Mouse (Mus musculus) macrophage (primary cell): ENCODE measurements around the gene Fam43a. TPM values are rescaled to one million over a fixed set of nuclear protein-coding genes. Genes with fewer than 3 reads are reported as not detected.

Source experiments
- H3K27ac ChIP-seq: fragments of 350-480 bp; formaldehyde crosslinking; 2 replicates; pipeline ENCODE4 v1.9.0; 2021
- H3K36me3 ChIP-seq: fragments of 350-480 bp; formaldehyde crosslinking; 2 replicates; pipeline ENCODE4 v1.9.0; 2021; ENCODE audit errors: inconsistent target
- H3K4me3 ChIP-seq: fragments of 350-480 bp; formaldehyde crosslinking; 2 replicates; pipeline ENCODE4 v1.9.0; 2021; ENCODE audit errors: inconsistent target
- H3K79me2 ChIP-seq: fragments of 350-480 bp; formaldehyde crosslinking; 2 replicates; pipeline ENCODE4 v1.9.0; 2021; ENCODE audit errors: inconsistent target
- WGBS: methylation state at CpG from one replicate; pipeline ENCODE4 v1.1.7; 2026; ENCODE audit warnings: inconsistent platforms; ENCODE audit not compliant: missing documents; 5-methylcytosine and 5-hydroxymethylcytosine counted together
- polyA plus RNA-seq: library from polyadenylated mRNA; stranded (reverse); fragments of 250-400 nt; gene quantifications from 3 replicates; pipeline ENCODE4 v1.2.4, GENCODE M21; 2018; ENCODE audit warnings: inconsistent platforms

Fam43a gene
- polyA plus RNA-seq, 1 experiment from 2014 or later, result 3.3 TPM

DNA sequence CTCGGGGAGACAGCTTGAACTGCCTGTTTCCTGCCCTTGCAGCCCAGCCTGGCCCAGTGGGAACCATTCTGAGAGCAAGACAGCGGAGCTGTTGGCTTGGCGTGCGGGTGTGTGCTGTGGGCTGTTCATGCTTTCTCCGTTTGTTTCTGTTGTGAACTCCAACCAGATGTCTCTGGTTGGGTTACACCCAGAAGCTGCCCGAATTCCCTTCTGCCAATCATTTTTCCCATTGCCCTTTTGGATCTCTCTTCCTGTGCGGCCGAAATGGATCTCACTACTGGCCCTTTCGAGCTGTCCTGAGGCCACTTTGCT, 4.0 kb downstream of the Fam43a start:
- H3K27ac ChIP-seq, result no peak overlapping the region
- 83% methylated on average over 9 of the region's 9 CpGs for WGBS
- no peak overlapping the region for H3K4me3 ChIP-seq
- no peaks in the 10 kb centered on the region for H3K36me3 ChIP-seq
- no peaks in the 10 kb centered on the region for H3K79me2 ChIP-seq

DNA sequence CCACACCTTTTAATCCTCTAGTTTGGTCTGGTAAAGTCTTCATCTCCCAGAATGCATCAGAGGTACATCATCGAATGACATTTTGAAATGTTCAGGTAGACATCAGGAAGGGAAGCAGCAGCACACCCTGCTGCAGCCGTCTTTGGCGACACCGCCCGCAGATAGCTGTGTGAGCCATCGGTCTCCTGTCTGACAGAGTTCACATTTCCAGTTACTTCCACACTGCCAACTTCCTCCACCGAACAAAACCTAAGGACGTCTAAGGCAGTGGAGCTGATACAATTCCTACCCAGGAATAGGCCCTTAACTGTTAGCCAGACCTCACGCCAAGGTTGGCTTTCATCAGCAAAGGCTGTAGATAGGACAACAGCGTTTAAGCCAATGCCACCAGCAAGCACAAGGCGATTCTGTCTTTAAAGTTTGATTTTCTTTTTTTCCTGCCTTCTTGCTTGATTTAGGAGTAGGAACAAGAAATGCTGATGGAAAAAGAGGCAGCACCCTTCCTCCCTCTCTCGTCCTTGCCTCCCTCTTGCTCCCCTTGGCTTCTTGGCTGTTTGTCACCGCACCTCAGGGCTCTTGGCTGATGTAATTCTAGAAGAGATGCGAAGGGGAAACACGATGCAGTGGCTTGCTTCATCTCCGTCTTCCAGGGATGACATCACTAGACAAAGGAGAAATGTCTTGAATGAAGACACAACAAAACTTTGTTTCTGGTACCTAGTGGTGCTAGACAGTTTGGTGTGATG, 4.7 kb downstream of the Fam43a start:
- Histone ChIP-seq H3K36me3 (no peaks in the 10 kb centered on the region), H3K27ac (no peak overlapping the region), H3K4me3 (no peak overlapping the region), H3K79me2 (no peaks in the 10 kb centered on the region)
- 89% methylated on average over 15 of the region's 16 CpGs for WGBS

DNA sequence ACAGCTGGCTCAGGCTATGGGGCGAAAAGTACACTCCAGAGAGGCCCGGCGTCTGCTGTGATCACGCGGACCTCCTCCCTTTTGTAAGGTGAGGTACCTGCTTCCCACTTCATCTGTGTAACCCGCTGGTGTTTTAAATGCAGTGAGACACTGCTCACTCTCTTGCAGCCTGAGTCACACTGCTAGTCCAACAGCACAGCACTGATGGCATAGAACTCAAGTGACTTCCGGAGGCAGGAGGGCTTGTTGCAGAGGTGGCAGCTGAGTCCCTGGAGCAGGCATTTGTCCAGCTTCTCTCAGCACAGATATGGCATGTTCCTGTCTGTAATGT, 5.2 kb downstream of the Fam43a start:
- Histone ChIP-seq H3K79me2 (no peaks in the 10 kb centered on the region), H3K4me3 (no peak overlapping the region), H3K36me3 (no peaks in the 10 kb centered on the region), H3K27ac (no peak overlapping the region)
- WGBS, result 98% methylated on average over 7 of the region's 7 CpGs

DNA sequence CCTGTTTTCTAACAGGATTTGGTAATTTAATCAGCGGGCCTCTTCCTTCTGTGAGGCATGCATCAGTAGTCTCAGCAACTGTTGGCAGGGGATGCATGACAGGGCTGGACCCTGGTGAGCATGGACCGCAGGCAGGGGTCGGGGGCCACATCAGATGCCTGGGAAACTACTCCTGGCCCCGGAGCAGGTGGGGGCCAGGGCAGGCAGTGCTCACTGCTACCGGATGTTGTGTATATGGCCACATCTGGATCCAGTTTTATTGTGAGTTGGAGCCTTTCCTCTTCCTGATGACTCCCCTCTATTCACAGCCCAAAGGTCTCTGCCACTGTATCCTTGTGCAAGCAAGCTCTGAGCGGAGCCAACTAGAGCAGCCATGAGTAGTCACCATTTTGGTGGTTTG, 6.0 kb downstream of the Fam43a start:
- Histone ChIP-seq H3K27ac (no peak overlapping the region), H3K79me2 (no peaks in the 10 kb centered on the region), H3K36me3 (no peaks in the 10 kb centered on the region), H3K4me3 (no peak overlapping the region)
- WGBS, result 90% methylated on average over 6 of the region's 6 CpGs

DNA sequence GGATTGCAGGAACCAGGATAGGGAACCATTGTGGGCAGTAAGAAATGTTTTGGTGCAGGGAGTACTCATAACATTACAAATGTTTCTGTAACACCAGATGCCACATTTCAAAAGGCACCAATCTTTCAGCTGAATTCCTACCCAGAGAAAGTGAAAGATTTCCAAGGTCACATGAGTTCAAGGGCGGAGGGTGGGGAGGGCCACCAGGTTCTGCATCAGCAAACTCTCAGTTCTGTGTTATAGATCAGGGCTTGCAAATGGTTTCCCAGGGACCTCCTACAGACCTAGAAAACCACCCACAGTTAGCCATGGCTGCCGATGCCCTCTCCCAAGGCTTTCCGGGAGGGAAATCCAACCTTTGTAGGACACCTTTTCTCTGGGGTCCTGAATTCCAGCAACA, 8.3 kb downstream of the Fam43a start:
- H3K27ac ChIP-seq, result no peak overlapping the region

DNA sequence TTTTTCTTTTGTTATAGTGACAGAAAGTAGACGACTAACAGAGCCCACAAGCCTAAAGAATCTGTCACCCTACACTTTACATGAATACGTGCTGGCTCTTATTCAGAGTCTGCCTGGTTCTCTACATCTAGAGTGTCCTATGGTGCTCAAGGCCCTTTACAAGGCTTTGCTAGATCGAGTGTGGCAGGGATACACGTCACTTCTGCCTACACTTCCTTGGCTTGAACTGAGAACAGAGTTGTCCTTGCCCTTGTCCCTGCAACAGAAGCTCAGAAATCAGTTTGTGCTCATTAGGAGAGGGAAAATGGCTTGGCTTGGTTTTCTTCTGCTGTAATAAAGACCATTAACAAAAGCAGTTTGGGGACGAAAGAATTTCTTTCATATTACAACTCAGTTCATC, 11.8 kb downstream of the Fam43a start:
- no peak overlapping the region for H3K27ac ChIP-seq
- H3K79me2 ChIP-seq, result no peaks in the 10 kb centered on the region
- H3K36me3 ChIP-seq, result no peaks in the 10 kb centered on the region
- whole genome bisulfite sequencing, result 87% methylated on average over 5 of the region's 5 CpGs
- no peak overlapping the region for H3K4me3 ChIP-seq

More for the DNA sequence above, 8.3 kb downstream of the Fam43a start:
- no peak overlapping the region for H3K4me3 ChIP-seq
- no peaks in the 10 kb centered on the region for H3K79me2 ChIP-seq
- no peaks in the 10 kb centered on the region for H3K36me3 ChIP-seq
- 92% methylated on average over 3 of the region's 3 CpGs for WGBS

DNA sequence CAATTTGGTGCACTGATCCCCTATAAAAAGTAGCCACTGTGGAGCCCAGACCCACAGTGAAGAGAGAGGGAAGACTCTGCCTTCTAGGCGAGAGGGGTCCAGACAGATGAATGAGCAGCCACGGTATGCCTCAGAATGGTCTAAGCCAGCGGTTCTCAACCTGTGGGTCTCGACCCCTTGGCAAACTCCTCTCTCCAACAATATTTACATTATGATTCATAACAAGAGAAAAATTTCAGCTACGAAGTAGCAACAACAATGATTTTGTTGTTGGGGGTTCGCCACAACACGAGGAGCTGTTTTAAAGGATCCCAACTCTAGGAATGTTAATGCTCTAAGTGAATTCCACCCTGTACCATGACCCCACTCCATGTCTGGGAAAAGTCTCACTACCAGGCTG, 13.6 kb downstream of the Fam43a start:
- no peak overlapping the region for H3K4me3 ChIP-seq
- no peak overlapping the region for H3K27ac ChIP-seq
- 96% methylated on average over 7 of the region's 7 CpGs for WGBS
- no peaks in the 10 kb centered on the region for H3K36me3 ChIP-seq
- no peaks in the 10 kb centered on the region for H3K79me2 ChIP-seq

DNA sequence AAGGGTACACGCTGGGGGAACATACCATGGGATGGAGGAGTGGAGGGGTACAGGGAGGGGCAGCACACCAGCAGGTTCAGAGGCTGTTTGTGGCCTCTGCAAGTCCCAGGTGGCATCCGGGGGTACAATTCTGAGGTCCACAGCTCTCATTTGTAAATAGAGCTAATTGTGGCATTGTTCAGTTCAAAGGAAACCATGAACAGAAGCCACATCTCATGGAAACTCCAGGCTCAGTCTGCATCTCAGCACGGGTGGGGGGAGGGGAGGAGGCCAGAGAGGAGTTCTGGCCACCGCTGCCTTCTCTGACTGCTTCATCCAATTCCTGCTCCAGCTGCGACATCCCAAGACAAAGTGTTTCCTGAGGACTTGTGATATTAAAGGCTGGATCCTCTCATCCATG, 14.6 kb downstream of the Fam43a start:
- Histone ChIP-seq H3K36me3 (no peaks in the 10 kb centered on the region), H3K79me2 (no peaks in the 10 kb centered on the region), H3K27ac (no peak overlapping the region), H3K4me3 (no peak overlapping the region)
- WGBS, result 76% methylated on average over 5 of the region's 5 CpGs

DNA sequence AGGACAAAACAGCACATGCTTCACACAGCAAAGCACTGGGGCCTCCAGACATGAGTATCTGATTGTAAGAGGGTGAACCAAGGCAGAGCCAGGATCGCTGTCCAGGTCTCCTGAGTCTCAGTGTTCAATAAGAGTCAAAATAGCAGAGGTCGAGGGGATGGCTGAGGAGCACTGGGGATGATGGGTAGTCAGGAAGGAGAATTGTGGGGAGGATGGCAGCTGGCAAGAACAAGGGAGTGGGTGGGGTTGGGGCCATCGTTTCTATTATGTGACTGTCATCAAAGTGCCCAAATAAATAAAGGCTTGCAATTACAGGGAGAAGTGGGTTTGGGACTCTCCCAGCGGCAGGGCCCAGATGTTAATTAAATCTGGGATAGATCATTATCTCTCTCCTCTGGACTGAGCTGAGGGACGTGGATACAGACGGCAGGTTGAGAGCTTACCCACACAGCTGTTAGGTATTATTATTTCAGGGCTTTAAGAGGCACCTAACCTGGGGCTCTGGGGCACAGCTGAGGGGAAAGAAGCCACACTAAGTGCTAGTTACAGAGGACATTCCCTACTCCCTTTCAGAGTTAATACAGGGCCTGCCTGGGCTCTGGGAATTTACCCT, 15.3 kb downstream of the Fam43a start:
- Histone ChIP-seq H3K27ac (no peak overlapping the region), H3K79me2 (no peaks in the 10 kb centered on the region), H3K4me3 (no peak overlapping the region), H3K36me3 (no peaks in the 10 kb centered on the region)
- 82% methylated on average over 6 of the region's 6 CpGs for WGBS

DNA sequence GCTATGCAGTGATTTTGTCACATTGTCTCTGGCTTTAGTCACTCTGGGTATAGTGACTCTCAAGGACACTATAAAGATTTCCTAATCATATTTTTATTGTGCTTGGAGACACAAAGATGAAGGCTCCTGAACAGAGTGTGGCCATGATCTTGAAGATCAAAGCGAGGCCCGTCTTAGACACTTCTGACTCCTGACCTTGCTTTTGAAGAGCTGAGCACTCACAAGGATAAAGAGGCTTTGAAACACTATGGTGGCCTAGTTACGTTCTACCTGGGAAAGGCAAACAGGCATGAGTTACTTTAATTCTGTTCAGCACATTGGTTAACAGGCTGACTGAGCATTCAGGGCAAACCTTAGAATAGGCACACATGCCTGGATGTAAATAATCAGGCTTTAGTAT, 16.8 kb downstream of the Fam43a start:
- no peaks in the 10 kb centered on the region for H3K36me3 ChIP-seq
- H3K4me3 ChIP-seq, result no peak overlapping the region
- H3K79me2 ChIP-seq, result no peaks in the 10 kb centered on the region
- 97% methylated on average over 3 of the region's 3 CpGs for WGBS
- H3K27ac ChIP-seq, result no peak overlapping the region

DNA sequence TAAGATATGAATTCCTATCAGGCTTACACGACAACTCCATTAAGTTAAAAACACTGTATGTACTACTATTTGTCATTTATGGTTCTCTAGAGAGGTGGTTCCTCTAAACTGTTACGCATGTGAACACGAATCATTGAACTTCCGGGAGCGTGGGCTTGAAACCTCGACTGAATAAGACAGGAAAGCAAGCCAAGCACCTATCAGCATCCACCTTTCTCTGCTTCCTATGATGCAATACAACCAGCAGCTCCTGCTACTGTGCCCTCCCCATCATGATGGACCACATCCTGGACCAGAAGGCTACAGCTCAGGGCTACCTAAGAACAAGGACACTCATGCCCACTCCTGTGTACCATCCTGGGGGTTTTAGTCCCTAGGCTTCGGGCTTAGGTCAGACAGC, 24.1 kb downstream of the Fam43a start:
- whole genome bisulfite sequencing, result 29% methylated on average over 7 of the region's 7 CpGs
- no peak overlapping the region for H3K4me3 ChIP-seq
- no peaks in the 10 kb centered on the region for H3K79me2 ChIP-seq
- H3K36me3 ChIP-seq, result no peaks in the 10 kb centered on the region
- no peak overlapping the region for H3K27ac ChIP-seq

DNA sequence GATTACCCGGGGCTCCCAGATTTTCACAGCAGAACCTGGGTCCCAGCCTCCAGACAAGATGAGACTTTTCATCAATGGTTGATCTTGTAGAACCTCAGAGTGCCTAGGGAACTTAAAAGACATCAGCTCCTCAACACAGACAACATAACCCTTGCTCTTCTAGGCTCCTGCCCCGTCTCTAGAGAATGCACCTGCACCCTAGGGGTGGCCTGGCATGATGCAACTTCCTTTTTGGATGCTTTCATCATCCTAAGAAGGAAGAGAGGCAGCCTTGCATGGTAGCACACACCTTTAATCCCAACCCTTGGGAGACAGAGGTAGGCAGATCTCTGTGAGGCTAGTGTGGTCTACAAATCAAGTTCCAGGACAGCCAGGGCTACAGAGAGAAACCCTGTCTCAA, 25.1 kb downstream of the Fam43a start:
- no peak overlapping the region for H3K4me3 ChIP-seq
- H3K79me2 ChIP-seq, result no peaks in the 10 kb centered on the region
- H3K27ac ChIP-seq, result no peak overlapping the region
- WGBS, result 54% methylated on average over 2 of the region's 2 CpGs
- H3K36me3 ChIP-seq, result no peaks in the 10 kb centered on the region

DNA sequence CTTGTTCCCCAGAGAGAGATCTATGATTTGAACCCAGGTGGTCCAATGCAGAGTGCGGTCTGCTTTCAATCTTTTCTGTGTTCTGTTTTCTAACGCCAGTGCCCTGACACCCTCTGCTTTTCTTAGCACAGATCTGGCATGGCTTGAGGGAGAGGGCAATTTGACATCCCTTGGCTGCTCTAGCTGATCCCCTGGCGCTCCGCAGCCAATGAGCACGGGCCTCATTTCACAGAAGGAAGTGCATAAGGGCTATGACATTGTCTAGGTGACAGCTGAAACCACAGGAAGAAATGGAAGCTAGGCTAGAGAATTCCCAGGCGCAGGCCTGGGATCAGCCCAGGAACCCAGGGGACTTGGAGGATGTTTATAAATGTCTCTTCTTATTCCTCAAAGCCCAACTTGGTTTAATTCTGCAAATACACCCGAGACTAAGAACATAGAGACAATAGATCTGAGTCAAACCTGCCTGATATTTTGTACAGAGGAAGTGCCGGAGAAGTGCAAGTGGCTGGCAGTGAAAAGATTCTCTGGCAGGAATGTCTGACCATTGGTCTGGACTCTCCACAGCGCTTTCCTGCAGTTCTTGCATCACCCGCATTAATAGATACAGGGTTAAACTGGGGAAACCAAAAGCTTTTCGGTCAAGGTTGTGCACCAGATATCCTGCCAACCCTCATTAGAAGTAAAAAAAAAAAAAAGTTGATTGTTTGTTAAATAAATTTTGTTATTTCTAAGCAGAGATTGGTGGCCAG, 28.2 kb downstream of the Fam43a start:
- H3K4me3 ChIP-seq, result no peak overlapping the region
- WGBS, result 89% methylated on average over 11 of the region's 11 CpGs
- no peaks in the 10 kb centered on the region for H3K36me3 ChIP-seq
- H3K79me2 ChIP-seq, result no peaks in the 10 kb centered on the region
- H3K27ac ChIP-seq, result no peak overlapping the region

DNA sequence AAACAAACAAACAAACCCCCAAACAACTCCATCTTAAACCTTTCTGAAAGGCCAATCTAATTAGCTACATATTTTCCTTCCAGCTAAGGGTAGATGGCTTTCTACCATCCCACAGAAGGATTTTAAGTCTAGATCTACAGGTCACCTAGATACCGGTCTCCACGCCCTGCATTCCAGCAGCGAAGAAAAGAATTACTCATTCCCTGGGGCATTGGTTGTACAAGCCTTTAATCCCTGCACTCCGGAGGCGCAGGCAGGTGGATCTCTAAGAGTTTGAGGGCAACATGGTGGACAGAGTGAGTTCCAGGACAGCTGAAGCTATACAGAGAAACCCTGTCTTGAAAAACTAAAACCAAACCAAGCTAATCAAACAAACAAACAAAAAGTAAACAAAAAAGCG, 28.9 kb downstream of the Fam43a start:
- H3K79me2 ChIP-seq, result no peaks in the 10 kb centered on the region

DNA sequence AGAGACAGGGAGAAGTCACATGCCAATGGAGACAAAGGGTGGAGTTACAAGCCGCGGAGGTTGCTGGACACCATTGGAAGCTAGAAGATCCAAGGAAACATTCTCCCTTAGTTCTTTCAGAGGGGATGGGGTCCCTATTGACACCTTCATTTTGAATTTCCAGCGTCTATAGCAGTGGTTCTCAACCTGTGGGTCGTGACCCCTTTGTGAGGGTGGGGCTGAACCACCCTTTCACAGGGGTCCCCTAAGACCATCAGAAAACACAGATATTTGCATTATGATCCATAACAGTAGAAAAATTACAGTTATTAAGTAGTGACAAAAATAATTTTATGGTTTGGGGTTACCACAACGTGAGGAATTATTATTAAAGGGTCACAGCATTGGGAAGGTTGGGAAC, 30.0 kb downstream of the Fam43a start:
- H3K36me3 ChIP-seq, result no peaks in the 10 kb centered on the region
- H3K79me2 ChIP-seq, result no peaks in the 10 kb centered on the region
- no peak overlapping the region for H3K27ac ChIP-seq
- 85% methylated on average over 5 of the region's 5 CpGs for WGBS
- H3K4me3 ChIP-seq, result no peak overlapping the region

More for the DNA sequence above, 28.9 kb downstream of the Fam43a start:
- 98% methylated on average over 6 of the region's 6 CpGs for WGBS
- H3K36me3 ChIP-seq, result no peaks in the 10 kb centered on the region
- H3K27ac ChIP-seq, result no peak overlapping the region
- no peak overlapping the region for H3K4me3 ChIP-seq
